Mouse (Mus musculus) liver, adult 2 months (tissue): ENCODE results near the gene Shkbp1.

Source experiments
- CTCF ChIP-seq: fragments of 200-500 bp; IDR thresholded peaks from 2 replicates; pipeline ENCODE4 v1.5.1; 2011; ENCODE audit warnings: low read depth, low read length, control low read depth
- POLR2A ChIP-seq: fragments of 200-500 bp; IDR thresholded peaks from 2 replicates; pipeline ENCODE4 v1.6.1; 2011; ENCODE audit warnings: low read length, control low read depth; ENCODE audit not compliant: insufficient read depth; ENCODE audit errors: extremely low read depth

- TF ChIP-seq CTCF = no peak
- no peak for TF ChIP-seq POLR2A
These were observed 8.6 kb upstream of the Shkbp1 start for GRCm38 (mm10) chr7:27364379-27364778.
